Mouse (Mus musculus): ENCODE measurements at regions not wholly inside any gene's neighbourhood (a gene's known extent, or its start where the extent isn't known, plus 50 kb on each side); places are given as distances from the start of the nearest gene placed in this dataset.

DNA sequence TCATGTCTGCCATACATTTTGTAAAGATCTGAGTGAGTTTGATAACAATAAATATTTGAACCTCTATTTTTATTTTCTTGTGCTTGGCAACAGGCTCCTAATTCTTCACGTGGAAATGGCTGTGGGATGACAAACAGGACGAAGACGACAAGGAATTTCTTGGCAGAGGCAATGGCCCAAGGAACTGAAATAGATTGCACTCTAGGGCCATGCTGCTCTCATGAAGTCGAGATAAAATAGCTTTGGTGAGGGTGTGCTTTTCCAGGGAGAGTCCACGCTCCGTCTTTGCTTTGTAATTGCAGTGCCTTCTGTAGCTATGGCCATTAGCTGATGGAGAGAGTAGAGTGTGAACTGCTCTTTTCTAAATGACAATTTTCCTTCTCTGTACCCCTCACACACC is 50.9 kb upstream of the 1810046K07Rik start:
- in situ Hi-C loops (cut with MboI, MseI): no loop called here

DNA sequence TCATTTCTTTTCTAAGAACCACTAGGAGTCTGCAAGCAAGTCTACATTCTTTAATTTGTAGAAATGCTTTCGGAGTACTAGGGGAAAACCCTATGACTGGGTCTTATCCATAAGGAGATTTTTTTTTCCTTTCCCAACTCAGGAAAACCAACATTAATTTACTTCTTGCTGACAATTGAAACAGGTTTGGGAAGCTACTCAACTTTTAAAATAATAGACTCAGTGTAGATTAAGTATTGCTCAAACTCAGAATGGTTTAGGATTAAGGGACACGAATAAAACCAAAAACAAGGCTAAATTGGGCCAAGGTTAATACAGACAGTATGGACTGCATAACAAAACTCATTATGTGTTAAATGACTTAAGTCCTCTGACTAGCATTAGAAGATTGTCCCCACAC is 65.2 kb upstream of the 1810046K07Rik start:
- in situ Hi-C loops (cut with MboI, MseI): no loop called here

DNA sequence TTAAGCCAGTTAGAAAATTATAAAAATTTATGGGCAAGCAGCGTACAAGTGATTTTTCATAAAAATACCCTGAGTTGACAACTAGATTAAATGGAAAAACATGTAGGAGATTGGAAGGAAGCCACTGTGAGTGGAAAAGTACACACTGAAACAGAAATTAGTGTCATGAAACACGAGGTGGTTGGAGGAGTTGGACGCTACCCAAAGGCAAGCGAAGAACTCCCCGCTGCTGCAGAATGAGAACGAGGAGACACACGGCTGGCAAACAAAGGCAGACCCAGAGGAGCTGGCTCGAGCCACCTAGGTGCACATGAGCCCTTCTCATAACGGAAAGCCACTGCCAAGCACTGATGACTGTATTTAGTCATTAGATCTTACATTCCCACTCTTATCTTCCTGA is 65.7 kb upstream of the 1810046K07Rik start:
- in situ Hi-C loops (cut with MboI, MseI): no loop called here

DNA sequence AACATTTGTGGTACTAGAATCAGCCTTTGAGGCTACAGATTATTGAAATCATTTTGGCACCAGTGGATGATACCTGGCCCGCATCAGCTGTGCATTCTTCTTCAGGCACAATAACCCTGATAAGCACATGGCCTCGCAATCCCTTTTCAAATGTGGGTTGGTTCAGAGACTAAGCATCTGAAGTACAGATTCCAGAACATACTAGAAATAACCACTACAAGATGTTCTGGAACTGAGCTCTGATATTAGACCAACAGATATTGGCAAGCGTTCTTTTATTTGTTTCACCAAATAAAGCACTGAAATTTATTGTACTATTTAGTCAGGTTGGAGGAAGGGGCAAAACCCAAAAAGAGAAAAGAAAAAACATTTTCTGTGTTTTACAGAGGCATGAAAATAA is 68.1 kb upstream of the 1810046K07Rik start:
- in situ Hi-C loops (cut with MboI, MseI): no loop called here

DNA sequence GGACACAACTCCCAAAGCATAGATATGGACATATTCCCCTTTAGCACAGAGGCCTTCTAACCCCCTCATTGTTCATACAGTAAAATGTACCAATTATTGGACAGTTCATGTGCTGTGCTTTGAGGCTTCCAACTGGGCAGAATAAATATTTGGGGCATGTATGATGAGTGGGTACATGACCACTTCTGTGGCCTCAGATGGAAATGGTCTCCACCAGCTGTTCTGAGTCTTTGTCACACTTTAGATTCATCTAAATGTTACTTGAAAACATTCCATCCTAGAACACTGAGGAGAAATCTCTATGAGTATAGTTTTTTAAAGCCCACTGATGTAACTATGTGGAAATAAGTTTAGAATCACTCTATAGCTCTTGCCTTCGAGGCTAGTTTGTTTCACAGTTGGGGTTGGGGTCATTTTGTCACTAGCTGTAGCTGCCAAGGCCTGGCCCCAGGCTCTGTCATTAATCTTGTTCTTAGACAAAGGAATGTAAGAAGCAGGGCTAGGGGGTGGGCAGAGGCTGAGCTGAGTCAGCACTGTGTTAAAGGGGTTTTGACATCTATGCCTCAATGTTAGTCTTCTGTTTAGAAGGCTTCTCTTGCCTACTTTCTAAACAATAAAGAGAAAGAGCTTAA is 69.0 kb upstream of the 1810046K07Rik start:
- in situ Hi-C loops (cut with MboI, MseI): no loop called here

DNA sequence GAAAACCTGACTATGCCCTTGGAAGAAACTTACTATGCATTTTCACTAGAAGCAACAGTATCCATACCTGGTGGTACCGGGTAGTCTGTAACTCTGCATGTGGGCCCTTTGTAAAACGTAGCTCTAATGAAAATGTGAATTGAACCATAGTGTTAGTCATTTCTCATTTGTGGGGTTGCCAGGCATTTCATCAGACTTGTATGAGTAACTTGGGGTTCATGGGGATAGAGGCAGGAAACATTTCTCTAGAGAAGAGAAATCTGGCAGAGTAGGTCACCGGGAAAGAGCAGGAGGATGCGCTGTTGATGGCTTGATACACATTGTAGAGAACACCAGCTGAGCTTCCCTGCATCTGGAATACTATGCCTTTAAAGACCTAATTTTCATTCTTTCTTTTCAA is 70.2 kb upstream of the 1810046K07Rik start:
- in situ Hi-C loops (cut with MboI, MseI): no loop called here

DNA sequence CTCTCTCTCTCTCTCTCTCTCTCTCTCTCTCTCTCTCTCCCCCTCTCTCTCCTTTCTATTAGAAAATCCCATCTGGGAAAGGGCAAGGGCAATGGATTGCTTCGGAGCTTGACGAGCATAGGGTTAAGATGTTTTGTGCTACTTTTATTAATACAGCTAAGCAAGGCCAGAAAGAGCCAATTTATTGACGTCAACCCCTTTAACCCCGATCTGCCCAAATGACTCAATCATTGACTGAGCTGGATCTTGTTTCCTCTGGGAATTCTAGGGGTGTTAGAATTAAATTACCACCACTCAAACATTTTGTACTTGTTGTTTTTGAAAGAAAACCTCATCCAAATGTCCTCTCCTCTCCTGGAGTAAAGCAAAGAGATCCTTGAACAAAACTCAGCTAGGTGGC is 70.6 kb upstream of the 1810046K07Rik start:
- in situ Hi-C loops (cut with MboI, MseI): no loop called here

DNA sequence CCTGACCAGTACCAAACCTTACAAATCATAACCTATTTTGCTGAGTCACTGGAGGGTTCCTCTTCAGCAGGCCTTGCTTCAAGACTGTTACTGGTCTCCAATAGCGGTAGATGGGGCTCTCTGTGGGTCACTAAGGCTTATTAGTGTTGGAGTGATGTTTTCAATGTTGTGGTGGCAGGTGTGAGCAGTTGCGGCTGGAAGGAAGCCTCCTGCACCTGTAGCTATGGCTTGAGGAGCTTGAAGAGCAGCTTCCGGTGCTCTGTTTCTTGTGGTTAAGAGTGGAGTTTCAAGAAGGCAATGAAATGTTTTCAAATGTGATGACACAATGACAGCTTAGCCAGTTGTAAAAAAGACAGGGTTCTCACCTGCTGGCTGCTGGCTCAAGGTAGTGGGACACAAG is 73.1 kb upstream of the 1810046K07Rik start:
- in situ Hi-C loops (cut with MboI, MseI): no loop called here

DNA sequence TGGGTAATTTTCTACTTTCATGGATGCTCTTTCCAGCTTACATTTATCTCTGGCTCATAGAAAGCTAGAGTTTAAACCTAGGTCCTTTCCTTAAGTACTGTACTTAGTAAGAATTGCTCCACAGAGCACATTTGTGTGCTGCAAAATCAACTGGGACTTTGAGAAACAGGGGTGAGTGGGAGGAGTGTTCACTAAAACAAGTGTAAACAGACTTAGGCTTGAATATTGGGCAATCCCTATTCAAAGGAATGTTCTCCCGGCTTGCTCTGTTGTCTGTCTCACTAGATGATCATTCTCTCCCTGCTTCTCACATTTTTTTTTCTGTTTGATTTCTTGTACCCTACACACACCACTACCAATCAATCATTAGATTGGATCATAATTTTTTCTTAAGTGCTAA is 79.3 kb upstream of the 1810046K07Rik start:
- in situ Hi-C loops (cut with MboI, MseI): no loop called here

DNA sequence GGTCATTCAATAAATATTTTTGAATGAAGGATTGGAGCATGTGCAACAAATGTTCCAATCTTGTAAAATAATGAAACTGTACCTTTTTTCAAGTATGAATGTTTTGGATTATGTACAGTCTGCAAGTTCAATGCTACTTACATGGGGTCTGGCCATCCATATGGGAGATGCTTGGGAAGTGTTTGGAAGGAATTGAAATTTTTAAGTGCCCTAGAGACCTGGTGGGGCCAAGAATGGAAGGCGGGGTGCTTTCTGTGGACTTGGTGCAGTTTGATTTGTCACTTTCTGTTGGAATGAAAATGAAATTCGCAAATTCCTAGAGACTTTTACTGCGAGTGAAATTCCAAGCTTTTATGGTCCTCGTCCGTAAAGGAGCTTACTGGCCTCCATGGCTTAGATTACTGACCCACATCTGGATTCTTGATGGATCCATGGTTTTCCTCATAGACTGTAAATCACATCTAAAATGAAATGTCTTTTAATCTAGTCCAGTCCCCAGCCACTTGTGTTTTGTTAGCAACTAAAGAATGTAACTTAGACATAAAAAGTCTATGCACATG is 90.3 kb upstream of the 1810046K07Rik start:
- in situ Hi-C loops (cut with MboI, MseI): no loop called here

DNA sequence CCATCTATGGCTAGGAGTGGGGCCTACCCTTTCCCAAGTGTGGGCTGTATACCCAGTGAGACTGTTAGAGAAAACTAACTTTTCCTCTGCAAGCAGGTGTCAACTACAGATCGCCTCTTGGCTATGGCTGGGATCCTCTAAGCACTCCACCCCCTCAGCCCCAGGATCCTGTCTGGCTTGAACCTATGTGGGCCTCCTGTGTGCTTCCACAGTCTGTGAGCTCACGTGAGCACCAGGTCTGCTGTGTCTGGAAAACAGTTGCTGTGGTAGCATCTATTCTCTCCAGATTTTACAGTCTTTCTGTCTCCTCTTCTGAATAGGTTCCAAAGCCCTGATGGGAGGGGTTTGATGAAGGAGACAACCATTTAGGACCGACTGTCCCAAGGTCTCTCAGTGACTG is 93.8 kb upstream of the 1810046K07Rik start:
- in situ Hi-C loops (cut with MboI, MseI): no loop called here

DNA sequence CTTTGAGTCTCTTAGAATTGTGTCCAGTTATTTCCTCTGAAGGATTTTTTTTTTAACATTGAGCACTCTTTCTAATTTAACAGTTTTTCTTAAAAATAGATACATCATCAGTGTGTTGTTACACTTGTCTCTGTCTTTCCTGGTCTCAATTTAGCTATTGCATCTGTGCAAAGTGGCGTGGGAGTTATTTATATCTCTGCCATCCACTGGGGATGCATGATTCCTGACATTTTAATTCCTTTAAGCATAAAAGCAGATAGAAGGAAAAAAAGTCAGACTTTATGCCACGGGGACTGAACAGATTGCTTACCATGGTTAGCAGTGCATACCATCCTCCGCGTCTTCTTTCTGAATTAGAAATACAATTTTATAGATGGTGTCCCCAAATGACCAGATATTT is 94.6 kb upstream of the 1810046K07Rik start:
- in situ Hi-C loops (cut with MboI, MseI): no loop called here

DNA sequence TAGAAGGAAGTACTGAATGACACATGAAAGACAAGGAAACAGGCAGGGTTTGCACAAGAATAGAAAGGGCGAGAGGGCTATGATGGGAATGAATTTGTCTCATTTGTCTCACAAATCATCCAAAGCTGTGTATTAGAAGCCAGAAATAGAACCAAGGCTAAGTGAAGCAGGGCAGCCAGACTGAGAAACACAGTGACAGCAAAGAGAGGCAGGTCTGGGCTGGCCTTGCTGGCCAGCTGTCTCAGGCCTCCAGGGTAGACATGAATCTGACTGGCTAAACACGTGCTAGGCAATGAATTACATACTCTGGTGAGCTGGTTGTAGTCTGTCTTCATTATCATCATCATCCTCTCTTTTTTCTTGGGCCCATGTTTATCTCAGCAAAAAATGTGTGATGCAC is 101.7 kb upstream of the 1810046K07Rik start:
- in situ Hi-C loops (cut with MboI, MseI): no loop called here

DNA sequence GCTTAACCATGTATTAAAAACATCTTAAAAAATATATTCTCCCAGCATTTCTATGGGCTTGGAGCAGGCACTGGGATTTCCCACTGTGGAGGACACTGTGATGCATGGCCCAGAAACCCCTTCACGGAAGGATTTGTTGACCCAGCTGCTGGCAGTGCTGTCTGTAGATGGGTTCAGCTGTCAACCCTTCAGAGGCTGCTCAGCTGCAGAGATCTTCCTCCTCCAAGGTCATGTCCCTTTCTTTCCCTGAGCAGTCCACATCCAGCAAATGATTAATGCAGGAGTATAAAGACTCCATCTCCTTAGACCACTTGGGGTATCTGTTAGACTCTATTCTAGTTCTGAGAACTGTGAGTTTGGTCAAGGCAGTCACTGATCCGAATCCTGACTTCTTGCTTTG is 108.4 kb upstream of the 1810046K07Rik start:
- in situ Hi-C loops (cut with MboI, MseI): no loop called here

DNA sequence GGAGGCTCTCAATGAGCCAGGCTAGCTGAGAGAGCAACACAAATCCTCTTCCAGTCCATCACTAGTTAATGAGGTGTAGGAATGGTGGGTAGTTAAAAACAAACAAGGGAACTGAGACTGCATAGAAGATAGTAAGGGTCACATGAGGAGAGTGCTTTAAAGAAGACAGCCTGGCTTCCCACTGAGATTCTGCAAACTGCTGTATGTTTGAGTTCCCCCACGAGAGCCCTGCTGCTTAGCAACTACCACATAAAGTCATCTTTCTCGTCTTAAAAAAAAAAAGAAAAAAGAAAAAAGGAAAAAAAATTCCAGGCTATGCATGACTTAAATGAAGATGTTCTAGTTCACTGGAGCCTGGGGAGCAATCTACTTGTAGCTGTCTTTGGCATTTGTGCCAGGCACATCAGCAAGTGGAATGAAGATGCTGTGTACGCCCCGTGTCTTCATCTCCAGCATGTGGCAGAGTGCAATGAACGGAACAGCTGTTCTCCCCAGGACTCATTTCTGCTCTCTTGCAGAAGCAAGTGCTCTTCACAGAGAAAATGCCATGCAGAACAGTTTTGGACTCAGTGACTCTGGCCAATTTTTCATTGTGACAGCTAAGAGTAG is 113.2 kb upstream of the 1810046K07Rik start:
- in situ Hi-C loops (cut with MboI, MseI): no loop called here

DNA sequence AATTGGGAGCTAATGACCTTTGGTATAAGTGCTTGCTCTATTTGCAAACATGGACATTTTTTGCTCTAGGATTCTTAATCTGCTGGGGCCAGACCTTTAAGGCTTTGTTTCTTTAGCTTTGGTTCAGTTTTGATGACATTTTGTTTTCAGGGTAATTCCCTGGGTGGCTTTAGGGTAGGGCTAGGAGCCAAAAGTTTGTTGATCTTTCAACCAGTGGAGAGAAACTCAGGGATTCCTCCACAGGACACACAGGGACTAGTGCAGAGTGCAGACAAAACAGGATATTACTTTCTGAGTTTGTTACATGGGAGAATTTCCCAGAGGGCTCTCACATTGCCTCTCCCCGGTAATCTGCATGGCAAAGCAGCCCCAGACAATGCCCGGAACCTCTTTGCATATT is 127.0 kb upstream of the 1810046K07Rik start:
- in situ Hi-C loops (cut with MboI, MseI): no loop called here

DNA sequence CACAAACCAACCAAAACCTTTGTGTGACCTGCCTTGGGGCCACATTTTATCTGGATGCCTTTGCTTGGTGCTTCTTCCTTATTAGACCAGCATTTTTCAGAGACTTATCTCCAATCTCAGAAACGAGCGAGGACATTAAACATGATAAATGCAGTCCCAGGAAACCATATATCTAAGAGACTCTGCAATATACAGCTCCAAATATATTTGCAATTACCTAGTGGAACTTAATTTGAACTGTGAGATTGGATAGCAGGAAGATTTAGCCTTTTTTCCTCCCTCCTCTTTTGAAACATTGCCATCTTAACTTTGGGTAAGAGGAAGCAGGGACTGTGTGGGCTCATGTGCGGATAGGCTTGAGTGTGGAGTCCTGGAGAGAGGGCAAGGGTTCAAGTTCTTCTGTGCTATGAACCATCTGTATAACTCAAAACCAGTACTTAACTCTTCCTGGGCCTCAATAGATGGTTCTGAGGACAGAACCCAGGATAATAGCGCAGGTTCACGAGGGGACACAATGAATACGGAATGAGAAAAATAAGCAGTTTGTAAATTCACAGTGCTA is 133.8 kb upstream of the 1810046K07Rik start:
- in situ Hi-C loops (cut with MboI, MseI): no loop called here

DNA sequence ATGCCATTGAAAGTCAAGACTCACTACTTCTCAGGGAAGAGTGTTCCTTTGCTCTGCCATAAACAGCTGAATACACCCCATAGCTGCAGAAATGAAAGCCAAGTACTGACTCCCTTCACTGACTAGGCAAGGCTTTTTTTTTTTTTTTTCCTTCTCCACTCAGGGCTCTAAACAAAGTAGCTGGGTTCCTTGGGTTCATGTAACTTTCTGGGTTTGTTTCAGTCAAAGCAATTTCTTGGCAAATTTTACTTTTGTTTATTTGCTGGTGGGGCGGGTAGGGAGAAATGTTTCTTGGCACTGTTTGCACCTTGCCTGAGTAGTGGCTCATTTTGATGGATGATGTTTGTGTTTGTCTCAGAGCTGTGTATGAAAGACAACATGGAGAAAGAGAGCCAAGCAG is 141.3 kb upstream of the 1810046K07Rik start:
- in situ Hi-C loops (cut with MboI, MseI): no loop called here

DNA sequence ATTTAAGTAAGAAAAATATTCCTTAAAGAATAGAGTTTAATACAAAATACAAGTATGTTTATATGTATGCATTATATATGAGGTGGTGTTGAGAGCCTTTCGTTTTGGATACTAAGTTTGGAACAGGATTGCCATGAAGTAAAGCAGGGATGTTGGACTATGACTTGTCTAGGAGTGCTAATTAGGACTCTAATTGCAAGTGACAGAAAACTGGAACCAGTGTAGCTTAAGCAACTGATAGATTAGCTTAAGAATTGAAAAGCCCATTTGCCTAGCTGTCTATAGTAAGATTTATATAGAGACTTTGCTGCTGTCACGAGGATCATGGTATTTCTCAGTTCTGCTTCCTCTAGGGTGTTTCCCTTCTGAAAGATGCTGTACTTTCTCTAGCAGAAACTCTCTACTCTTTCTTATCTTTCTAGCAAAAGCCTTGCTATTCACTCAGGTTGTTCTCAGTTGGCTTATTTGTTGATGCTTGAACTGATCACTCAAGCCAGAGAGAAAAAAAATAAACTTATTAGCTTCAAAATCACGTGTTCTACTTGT is 147.9 kb upstream of the 1810046K07Rik start:
- in situ Hi-C loops (cut with MboI, MseI): no loop called here

DNA sequence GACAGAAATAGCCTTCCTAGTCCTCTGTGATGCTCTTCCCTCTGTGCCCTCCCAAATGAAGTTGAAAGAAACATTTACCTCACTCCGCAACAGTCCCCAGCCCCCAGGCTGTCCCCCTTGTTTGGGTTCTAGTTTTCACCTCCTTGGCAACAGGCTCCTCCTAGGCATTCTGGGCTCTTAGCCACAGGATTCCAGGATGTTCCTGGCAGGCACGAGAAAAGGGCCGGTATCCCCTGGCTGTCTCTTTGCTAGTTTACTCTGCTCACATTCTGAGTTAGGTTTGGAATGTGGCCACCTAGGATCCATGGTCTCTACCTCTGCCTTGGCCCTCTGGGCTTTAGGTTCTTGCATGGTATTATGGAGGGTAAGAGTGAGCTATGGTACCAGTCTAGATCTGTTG is 159.1 kb upstream of the 1810046K07Rik start:
- in situ Hi-C loops (cut with MboI, MseI): no loop called here

DNA sequence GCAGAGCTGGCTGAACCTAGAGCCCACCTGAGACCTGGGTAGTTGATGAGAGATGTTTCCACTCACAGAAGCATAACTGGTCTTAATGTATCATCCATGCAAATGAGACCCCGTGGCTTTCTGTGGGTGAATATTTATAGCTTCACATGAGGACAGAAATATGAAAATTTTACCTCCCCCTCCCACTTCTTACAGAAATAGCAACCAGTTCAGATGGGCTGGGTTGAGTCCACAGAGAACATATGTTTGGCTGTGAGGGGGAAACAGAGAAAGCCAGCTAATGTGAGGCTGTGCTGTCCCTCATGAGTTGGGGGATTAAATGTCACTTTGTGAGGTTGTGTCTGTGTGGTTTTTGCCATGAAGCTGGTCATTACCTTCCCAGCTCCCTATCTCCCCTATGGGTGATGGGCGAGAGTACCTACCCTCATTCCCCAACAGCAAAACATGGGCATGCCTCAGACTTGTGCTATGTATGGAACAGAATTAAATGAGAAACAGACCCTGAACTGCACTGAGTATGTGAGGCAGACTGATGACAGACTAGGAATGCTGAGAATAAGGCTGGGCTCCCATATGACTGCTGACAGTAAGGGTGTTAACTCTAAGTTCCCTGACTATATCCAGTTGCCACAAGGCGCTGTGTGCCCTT is 178.7 kb upstream of the 1810046K07Rik start:
- in situ Hi-C loops (cut with MboI, MseI): no loop called here

DNA sequence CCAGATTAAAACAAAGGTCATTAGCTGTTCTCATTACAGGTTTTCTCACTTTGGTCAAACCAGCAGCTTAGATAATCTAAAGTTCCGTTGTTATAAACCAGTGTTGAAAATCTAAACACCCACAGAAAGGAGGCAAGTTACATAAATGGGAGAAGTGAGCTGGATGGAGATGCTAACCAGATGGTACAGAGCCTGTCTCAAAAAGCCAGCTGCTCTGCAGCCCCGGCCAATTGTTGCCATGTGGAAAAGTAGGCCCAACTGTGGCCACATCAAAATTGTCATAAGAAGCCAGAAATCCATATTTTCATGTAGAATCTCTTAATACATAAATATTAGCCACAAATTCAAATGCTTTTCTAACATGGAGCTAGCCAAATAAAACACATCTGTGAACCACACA is 188.9 kb upstream of the 1810046K07Rik start:
- in situ Hi-C loops (cut with MboI, MseI): no loop called here

DNA sequence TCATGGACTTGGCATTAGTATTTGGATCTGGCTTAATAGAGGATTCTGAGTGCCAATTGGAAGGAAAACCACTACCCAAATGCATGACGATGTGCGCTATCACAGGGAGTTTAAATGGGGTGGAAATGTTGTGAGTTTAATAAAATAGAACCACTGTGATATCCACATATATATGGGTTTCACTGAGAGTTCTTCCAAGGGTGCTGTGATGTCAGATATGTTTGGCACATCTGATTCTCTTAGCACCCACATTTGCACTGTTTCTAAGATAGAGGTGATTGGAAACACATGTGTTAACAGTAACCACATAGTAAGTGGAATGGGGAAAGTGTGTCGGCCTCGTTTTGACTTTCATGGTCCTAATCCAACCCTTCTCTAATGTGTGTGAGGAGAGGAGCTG is 189.7 kb upstream of the 1810046K07Rik start:
- in situ Hi-C loops (cut with MboI, MseI): no loop called here
